Mouse (Mus musculus) thymus, postnatal 4 days (tissue): ENCODE data around the gene Camp.
A peak's percentile ranks its signal among the peaks of the same experiment; 100 is the strongest.

Experiments used
- DNase-seq: peaks from one replicate; pipeline ENCODE4 v3.0.0; 2021

Camp gene

DNA sequence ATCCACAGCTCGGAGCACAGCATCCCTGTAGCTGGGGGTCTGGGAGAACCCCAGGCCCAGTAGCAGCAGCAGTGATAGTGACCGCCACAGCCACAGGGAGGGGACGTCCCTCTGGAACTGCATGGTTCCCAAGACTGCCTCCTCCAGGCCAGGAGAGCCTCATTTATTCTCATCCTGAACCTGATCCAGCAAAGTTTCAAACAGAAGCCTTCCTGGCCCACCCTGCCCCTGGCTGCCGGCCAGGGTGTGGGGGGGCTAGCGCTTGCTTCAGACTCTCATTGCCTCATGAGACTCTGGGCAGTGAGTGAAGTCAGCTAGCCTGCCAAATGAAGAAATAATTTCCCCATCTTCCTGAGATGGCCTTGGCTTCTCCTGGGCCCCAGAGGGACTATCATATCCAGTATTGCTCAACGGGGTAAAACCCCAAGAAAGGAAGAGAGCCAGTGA is at the start of gene Camp:
TSS of gene Camp (minus strand) at position 306 of the 447 bp plus-strand sequence.
- no peak for DNase-seq

- no peak for DNase-seq
Observed at GRCm38 (mm10) chr9:109898027-109898426, 48.6 kb upstream of the Camp start.

DNA sequence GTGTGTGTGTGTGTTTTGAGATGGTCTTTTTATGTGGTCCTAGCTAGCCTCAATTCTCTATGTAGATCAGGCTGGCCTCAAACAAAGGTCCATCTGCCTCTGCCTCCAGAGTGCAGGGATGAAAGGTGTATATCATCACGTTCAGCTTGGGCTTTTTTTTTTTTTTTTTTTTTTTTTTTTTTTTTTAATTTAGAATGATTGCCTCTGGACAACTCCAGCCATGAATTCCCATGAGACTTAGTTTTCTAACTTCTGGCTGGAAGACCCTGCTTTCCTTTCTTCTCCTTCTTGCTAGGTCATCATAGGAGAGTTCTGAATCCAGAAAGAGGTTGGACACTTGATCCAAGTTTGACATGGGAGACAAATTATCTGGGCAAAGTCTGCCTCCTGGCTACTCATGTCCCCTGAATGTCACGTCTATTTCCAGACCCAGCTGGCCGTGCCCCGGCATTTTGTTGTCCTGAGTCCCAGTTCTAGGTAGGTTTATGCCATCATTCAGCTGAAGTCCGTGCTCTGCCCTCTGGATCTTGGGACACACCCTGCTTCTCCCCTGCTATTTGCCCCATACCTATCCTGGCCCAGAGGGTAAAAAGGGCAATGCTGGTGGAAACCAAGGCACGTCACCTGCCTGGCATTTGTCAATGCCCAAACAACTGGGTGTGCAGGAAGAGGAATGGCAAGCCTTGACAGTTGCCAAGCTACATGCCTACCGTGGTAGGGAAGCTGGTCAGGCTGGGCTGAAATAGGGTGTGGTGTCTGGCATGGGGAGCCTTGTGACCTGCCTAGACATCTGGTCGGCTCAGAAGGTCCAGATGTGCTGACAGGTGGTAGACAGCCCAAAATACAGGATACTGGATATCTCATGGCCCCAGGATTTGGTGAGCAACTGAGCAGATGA is 47.1 kb upstream of the Camp start:
- DNase-seq = no peak

DNA sequence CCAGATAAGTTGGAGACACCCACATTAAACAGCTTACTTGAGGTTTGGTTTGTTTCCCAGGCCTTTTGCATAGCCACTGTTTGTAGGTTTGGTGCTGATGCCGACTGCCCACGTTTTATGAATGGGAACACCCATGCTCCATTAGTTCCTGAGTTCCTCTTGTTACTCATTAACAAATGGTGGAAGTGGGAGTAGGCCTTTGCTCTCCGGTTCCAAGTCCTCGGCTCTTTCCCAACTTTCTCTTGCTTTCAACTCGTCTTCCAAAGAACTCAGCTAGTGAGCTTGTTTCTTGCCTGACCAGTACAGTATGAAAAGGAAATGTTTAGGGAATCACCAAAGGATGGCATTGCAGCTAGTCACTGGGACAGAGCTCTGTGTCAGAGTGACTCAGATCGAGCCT is 46.2 kb upstream of the Camp start:
- DNase-seq = no peak

GRCm38 (mm10) chr9:109894413-109895090 is 45.1 kb upstream of the Camp start:
- DNase-seq = peak; percentile 68

GRCm38 (mm10) chr9:109892651-109893250 is 43.3 kb upstream of the Camp start:
- DNase-seq = peak; percentile 90

DNA sequence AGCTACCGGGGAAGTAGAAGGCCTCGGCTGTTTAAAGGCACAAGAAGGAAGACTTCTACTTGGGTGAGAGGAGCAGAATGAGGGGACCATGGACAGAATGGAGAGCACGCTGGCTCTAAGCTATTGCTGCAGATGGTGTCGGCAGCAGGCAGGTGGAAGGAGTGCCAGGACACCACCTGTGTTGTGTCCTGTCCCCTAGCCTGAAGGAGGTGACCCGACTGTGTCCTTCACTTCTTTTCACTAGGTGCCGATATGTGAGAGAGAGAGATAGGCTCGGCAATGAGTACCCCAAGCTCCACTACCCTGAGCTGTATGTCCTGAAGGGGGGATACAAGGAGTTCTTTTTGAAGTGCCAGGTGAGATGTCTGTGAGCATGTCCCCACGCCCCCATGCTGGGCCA is 42.1 kb upstream of the Camp start:
- DNase-seq = no peak

- no peak for DNase-seq
Observed at GRCm38 (mm10) chr9:109887321-109887720, 37.9 kb upstream of the Camp start.

DNA sequence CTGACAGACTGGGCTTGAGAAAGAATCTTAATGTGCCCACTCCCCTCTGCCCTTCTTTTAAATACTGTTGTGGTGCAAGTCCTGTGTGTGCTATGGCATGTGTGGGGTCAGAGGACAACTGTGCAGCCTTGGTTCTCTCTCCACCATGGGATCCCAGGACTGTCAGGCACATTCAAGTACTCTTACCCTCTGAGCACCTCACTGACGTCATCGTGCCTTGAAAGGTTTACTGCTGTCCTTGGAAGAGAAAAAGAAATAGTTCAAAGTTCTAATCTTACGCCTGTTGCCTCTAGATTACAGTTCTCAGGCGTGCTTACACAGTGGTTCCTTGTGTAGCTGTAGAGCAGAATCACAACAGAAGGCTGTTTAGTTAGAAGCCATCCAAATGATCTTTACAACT is 36.8 kb upstream of the Camp start:
- no peak for DNase-seq

- no peak for DNase-seq
Observed at GRCm38 (mm10) chr9:109879305-109879704, 29.9 kb upstream of the Camp start.

- DNase-seq = no peak
Observed at GRCm38 (mm10) chr9:109877666-109878065, 28.2 kb upstream of the Camp start.

DNA sequence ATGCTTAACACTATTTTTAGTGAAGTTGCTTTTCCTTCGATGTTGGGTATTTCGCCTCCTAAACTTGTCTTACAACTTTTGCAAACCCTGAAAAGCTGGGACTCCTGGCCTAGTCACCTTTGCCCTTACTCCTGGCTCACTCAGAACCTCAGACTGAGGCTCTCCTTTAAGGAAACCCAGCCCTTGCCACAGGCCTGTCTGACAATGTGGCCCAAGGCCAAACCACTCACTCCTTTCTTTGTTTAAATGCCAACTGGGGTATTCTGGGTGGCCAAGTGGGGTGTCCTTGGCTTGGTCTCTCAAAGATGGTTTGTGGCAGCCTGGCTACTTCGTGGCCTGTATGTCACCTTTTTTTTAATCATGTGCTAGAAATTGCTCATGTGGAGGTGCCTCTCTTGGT is 27.3 kb upstream of the Camp start:
- no peak for DNase-seq

- DNase-seq = peak; percentile 78
Observed at GRCm38 (mm10) chr9:109875695-109876601, 26.5 kb upstream of the Camp start.

DNA sequence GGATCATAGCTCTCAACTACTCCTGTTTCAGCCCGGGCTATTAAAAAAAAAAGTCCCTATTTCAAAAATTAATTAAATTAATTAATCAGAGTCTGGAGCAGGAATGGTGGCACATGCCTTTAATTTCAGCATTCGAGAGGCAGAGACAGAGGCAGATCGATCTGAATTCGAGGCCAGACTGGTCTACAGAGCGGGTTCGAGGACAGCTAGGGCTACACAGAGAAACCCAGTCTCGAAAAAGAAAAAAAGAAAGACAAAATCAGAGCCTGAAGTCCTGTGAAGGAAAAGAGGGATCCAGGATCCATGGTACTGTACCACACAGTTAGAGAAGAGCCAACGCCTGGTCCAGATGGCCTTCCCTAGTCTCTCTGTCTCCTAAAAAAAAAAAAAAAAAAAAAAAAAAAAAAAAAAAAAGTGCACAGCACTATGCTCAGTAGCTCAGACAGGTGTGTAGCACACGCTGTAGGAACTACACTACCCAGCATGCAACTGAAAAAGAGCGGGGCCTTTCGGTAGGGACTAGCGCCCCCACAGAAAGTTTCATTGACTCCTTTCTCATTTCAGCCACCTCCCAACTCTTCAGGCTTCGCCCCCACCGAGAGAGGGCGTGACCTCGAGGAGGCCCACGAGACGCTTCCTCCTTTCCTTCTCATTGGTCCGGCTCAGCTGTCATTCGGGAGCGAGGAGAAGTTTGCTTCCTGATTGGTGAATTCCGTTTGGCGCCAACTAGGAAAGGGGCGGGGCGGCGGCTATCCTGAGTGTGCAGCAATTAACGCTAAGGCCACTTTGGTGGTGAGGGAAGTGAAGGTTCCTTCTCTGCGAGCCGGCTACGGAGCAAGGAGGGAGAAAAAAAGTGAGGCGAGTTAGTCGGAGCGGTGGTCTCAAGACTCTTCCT is 25.6 kb upstream of the Camp start, which contains the start of gene Cdc25a:
TSS of gene Cdc25a (plus strand) at position 783 of the 895 bp plus-strand sequence.
- peak; percentile 96 for DNase-seq

- DNase-seq = no peak
Observed at GRCm38 (mm10) chr9:109870983-109871572, 21.7 kb upstream of the Camp start.

DNA sequence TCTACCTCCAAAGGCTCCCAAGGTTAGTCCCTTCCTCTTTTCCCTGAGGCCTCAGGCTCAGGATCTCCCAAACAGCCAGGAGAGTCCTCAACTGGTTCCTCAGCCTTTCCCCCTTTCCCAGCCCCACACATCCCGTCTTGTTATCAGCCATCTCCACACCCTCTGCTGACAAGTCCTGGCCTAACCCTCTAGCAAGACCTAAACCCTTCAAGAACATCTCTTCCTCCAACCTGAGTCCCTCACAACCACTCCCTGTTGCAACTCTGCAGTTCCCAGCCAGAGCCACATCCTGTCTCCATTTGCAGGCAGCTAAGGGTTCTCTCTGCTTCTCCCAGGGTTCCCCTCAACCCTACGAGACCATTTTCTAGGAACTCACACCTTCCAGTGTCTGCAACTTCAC is 16.8 kb upstream of the Camp start:
- no peak for DNase-seq

GRCm38 (mm10) chr9:109863085-109863484 is 13.7 kb upstream of the Camp start:
- DNase-seq = no peak

DNA sequence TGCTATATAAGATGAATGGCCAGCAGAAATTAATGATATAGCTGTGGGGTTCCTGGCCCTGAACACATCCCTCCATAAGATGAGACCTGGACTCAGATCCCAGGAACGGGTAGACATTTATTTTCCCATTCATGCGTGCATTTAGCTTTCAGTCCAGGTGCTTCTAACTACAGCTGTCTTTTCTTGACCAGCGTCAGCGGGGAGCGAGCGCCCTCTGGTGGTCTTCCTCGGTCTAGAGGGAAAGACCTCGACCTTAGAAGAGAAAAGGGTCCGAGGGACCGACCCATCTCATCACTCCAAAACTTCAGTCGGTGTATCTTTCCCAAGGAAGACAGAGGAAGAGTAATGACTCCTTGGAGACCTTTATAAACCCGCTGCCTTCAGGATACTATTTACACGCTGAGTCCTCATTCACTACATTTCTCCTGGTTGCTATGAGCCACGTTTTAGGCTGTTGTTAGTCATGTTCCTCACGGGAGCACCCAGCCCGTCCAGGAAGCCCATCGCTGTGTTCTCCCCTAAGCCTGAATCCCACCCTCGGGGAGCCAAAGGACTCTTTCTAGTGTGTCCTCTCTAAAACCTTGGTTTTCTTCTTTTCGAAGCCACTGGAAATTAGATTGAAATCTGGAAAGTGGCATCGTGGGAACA is 13.1 kb upstream of the Camp start:
- DNase-seq = peak; percentile 94

- DNase-seq = no peak
Observed at GRCm38 (mm10) chr9:109855947-109856346, 6.5 kb upstream of the Camp start.

GRCm38 (mm10) chr9:109854341-109854740 is 4.9 kb upstream of the Camp start:
- no peak for DNase-seq
